In genomic region chr6:88343485-88344450, GRCm38 (mm10) we compare ENCODE assay signal across 8 mouse cellular contexts.
DNase-seq lines count a peak whose midpoint lies in the region; ATAC-seq lines count a peak whose summit lies in the region.

No protein-coding gene starts in this region.

- H3K36me3 ChIP-seq in hindbrain, embryonic 15.5 days: no peaks in the 10 kb centered on the region
- no peaks in the 10 kb centered on the region for H3K36me3 ChIP-seq in lung, embryonic 16.5 days (ENCODE audit: control insufficient read depth, insufficient read depth, low read length)

- peak overlapping the region; percentile 41; the same call in 1 of the 2 replicates for H3K27ac ChIP-seq in hindbrain, embryonic 15.5 days (replicated peaks)
- peak overlapping the region; percentile 91 for H3K27ac ChIP-seq in lung, embryonic 16.5 days (ENCODE audit: low read length)

- no peak overlapping the region for H3K4me3 ChIP-seq in hindbrain, embryonic 15.5 days
- H3K4me3 ChIP-seq in lung, embryonic 16.5 days (ENCODE audit: low read length): no peak overlapping the region

- ATAC-seq in hindbrain, embryonic 15.5 days (ENCODE audit: low FRiP score, low read depth): peak; percentile 91
- peak; percentile 95 for ATAC-seq in lung, embryonic 16.5 days (ENCODE audit: low read depth)

- peaks cover 28% of the 10 kb centered on the region for H3K4me1 ChIP-seq in hindbrain, embryonic 15.5 days (replicated peaks)
- H3K4me1 ChIP-seq in lung, embryonic 16.5 days (replicated peaks; ENCODE audit: control insufficient read depth, insufficient read depth, low read length): peaks cover 20% of the 10 kb centered on the region

- no peaks in the 10 kb centered on the region for H3K9me3 ChIP-seq in hindbrain, embryonic 15.5 days
- no peaks in the 10 kb centered on the region for H3K9me3 ChIP-seq in lung, embryonic 16.5 days (ENCODE audit: control insufficient read depth, low read length)

- peak overlapping the region; percentile 12; the same call in 1 of the 2 replicates for H3K4me2 ChIP-seq in hindbrain, embryonic 15.5 days
- H3K4me2 ChIP-seq in lung, embryonic 16.5 days (ENCODE audit: low read depth, low read length): 0 out of 2 replicates have a peak overlapping the region, but pooled peaks have one; percentile 19

- H3K9ac ChIP-seq in hindbrain, embryonic 15.5 days: no peak overlapping the region
- peak overlapping the region; percentile 48 for H3K9ac ChIP-seq in lung, embryonic 16.5 days (ENCODE audit: low read length)

- H3K27me3 ChIP-seq in hindbrain, embryonic 15.5 days: no peaks in the 10 kb centered on the region
- H3K27me3 ChIP-seq in lung, embryonic 16.5 days (ENCODE audit: control insufficient read depth, insufficient read depth, low read depth, low read length): no peaks in the 10 kb centered on the region

- peak; percentile 64 to 86 for DNase-seq in adrenal gland, adult (ENCODE audit: inconsistent age in 2 of 2, low spot score in 1 of 2)
- DNase-seq in embryo, embryonic 10.5 days (ENCODE audit: low spot score): peak; percentile 75
- peak; percentile 22 to 51 for DNase-seq in gastrocnemius, adult 8-10 months (ENCODE audit: low spot score in 2 of 2)
- peak; percentile 62 to 70 for DNase-seq in layer of hippocampus, postnatal 14 days (ENCODE audit: low spot score in 2 of 2)
- DNase-seq in right cerebral cortex, adult 18-20 months: peak; percentile 65
- no peak for DNase-seq in thymus, postnatal 14 days

- WGBS in hindbrain, embryonic 15.5 days: 34% methylated on average over 7 of the region's 7 CpGs
- 21% methylated on average over 7 of the region's 7 CpGs for WGBS in lung, embryonic 16.5 days
